Mouse (Mus musculus): ENCODE data around the gene Cdk6. TPM values are rescaled to one million over a fixed set of nuclear protein-coding genes. Genes with fewer than 3 reads are reported as not detected.
A peak's percentile ranks its signal among the peaks of the same experiment; 100 is the strongest.

Cdk6 gene
- total and polyA plus RNA-seq, 3 experiments: 79.0 to 318 (median 197) TPM

DNA sequence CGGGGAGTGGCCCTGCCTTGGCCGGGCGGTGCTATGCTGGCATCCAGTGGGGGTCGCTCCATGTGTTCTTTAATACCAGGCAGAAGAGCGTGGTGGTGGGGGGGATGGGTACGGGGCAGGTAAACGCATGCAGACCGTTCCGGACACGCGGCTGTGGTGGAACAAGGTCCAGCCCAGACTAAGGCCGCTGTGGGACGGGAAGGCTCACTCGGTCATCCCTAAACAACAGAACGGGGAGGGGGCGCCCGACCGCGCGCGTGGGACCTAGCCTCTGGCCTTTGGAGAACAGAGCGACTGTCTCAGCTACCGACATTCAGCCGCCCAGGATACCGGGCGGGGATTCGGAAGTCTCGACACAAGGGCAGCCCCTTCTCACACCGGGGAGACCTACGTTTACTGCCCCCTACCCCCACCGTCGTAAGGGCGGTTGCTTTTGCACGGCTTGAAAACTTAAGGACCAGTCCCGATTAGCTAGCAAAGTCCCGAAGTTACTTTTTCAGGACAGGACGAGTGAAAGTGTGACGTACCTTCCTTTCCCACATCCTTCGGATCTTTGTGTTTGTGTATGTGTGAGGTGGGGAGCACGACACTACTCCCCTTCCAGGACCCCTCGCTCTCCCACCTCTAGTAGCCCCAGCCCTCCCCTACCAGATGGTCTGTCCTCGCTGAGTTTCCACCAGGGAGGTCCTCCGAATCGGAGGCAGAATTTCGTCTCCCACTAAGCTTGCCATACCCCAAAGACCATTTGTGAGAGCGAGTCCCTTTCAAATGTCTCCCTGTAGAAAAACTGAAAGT lies 1.7 kb downstream of the Cdk6 start (continued):
- TF ChIP-seq BHLHE40 (IDR thresholded peaks at IDR 0.05; ENCODE audit: borderline replicate concordance, low read depth, low read length) (no peak), MEF2A (IDR thresholded peaks at IDR 0.05; ENCODE audit: extremely low read depth, insufficient replicate concordance, low read depth, low read length, poor library complexity, severe bottlenecking) (no peak), ZC3H11A (IDR thresholded peaks at IDR 0.05; ENCODE audit: low read depth, low read length) (no peak), POLR2AphosphoS5 (IDR thresholded peaks at IDR 0.05; ENCODE audit: borderline replicate concordance, low read depth, low read length) (no peak), E2F4 (IDR thresholded peaks at IDR 0.05; ENCODE audit: borderline replicate concordance, low read depth, low read length) (no peak), NRF1 (IDR thresholded peaks at IDR 0.05; ENCODE audit: insufficient read depth, low read depth, low read length, poor library complexity, severe bottlenecking) (no peak), ZMIZ1 (IDR thresholded peaks at IDR 0.05; ENCODE audit: low read depth, low read length) (no peak; the same call in 1 of the 2 replicates), GABPA (IDR thresholded peaks at IDR 0.05; ENCODE audit: low read depth, low read length) (no peak), MAZ (IDR thresholded peaks at IDR 0.05; ENCODE audit: low read depth, low read length) (peak; percentile 2; the same call in 1 of the 2 replicates), MAFK (IDR thresholded peaks at IDR 0.05; ENCODE audit: borderline replicate concordance, low read depth, low read length) (no peak), ETS1 (IDR thresholded peaks at IDR 0.05; ENCODE audit: low read depth, low read length) (no peak), EP300 (IDR thresholded peaks at IDR 0.05; ENCODE audit: low read depth in 1 of 2, low read length in 2 of 2) (0 out of 4 replicates have a peak, but pooled peaks of 1 of the 2 experiments have one; percentile 3), JUND (IDR thresholded peaks at IDR 0.05; ENCODE audit: low read depth, low read length) (no peak), USF1 (IDR thresholded peaks at IDR 0.05; ENCODE audit: low read depth, low read length) (no peak), UBTF (IDR thresholded peaks at IDR 0.05; ENCODE audit: borderline replicate concordance, insufficient read depth, low read depth, low read length) (no peak), SMC3 (IDR thresholded peaks at IDR 0.05; ENCODE audit: low read depth, low read length) (peak; percentile 3; the same call in 1 of the 2 replicates), GATA1 (IDR thresholded peaks at IDR 0.05; ENCODE audit: low read depth, low read length) (no peak)

DNA sequence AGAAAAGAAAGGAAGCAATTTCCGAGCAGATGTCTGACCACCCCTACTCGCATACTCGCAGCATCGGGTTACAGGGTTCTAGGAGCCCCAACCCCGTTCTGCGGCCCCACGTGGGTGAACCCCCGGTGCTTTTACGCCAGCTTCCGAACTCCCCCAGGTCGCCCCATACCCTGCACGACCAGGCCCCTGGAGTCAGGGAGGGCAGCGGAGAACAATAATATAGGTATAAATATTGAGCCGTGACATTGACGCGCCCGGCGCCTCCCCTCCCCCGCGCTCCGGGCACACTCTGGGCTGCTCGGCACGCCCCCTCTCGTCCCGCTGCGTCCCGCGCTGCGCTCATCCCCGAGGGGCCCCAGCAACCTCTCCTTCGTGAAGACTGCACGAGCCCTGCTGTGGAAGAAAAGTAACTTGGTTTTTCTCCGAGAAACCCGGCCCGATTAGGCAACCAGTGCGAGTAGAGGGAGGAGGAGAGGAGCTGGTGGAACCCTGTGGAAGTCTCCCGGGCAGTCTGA lies 2.3 kb downstream of the Cdk6 start:
- Histone ChIP-seq H3K27me3 (ENCODE audit: control insufficient read depth in 1 of 2, insufficient read depth in 2 of 2, low read length in 2 of 2) (no peaks in the 10 kb centered on the region), H3K79me2 (ENCODE audit: control insufficient read depth, insufficient read depth, low read length, poor library complexity) (peaks cover 77% of the 10 kb centered on the region), H3K27ac (ENCODE audit: control insufficient read depth, low read depth, low read length) (peak overlapping the region; percentile 95), H3K9me3 (replicated peaks; ENCODE audit: insufficient read depth, low read length) (no peaks in the 10 kb centered on the region), H3K4me1 (ENCODE audit: control insufficient read depth in 1 of 2, insufficient read depth in 2 of 2, low read length in 2 of 2) (peaks cover 4% of the 10 kb centered on the region in 2 experiments; a peak in 3 of 4 replicates), H3K4me3 (ENCODE audit: control insufficient read depth in 1 of 2, insufficient read depth in 1 of 2, low read depth in 2 of 2, low read length in 2 of 2) (peak overlapping the region; percentile 74 to 98), H3K36me3 (ENCODE audit: control insufficient read depth in 1 of 2, insufficient read depth in 2 of 2, low read length in 2 of 2) (peaks cover 18 to 30% of the 10 kb centered on the region in 2 experiments), H3K9ac (ENCODE audit: control insufficient read depth, low read depth, low read length, poor library complexity, severe bottlenecking) (peak overlapping the region; percentile 98)
- peak; percentile 73 for DNase-seq (ENCODE audit: low read depth, low spot score)
- TF ChIP-seq SMC3 (IDR thresholded peaks at IDR 0.05; ENCODE audit: low read depth, low read length) (no peak), EP300 (IDR thresholded peaks at IDR 0.05; ENCODE audit: low read depth in 1 of 2, low read length in 2 of 2) (0 out of 4 replicates have a peak, but pooled peaks of 1 of the 2 experiments have one; percentile 20), POLR2A (IDR thresholded peaks at IDR 0.05; ENCODE audit: control insufficient read depth in 1 of 2, insufficient read depth in 1 of 2, low read depth in 1 of 2, low read length in 2 of 2, poor library complexity in 1 of 2) (0 out of 4 replicates have a peak, but pooled peaks of 1 of the 2 experiments have one; percentile 7), MXI1 (IDR thresholded peaks at IDR 0.05; ENCODE audit: low read depth, low read length) (peak; percentile 74; the same call in 1 of the 2 replicates), MAFK (IDR thresholded peaks at IDR 0.05; ENCODE audit: borderline replicate concordance, low read depth, low read length) (no peak), CHD2 (IDR thresholded peaks at IDR 0.05; ENCODE audit: low read length) (no peak), SIN3A (IDR thresholded peaks at IDR 0.05; ENCODE audit: low read length) (peak; percentile 25; the same call in 1 of the 2 replicates), MYC (IDR thresholded peaks at IDR 0.05; ENCODE audit: low read depth, low read length) (no peak), CTCF (IDR thresholded peaks at IDR 0.05 in 2 of 3, conservative IDR thresholded peaks at IDR 0.05 in 1 of 3; ENCODE audit: control insufficient read depth in 1 of 3, insufficient read depth in 1 of 3, low read depth in 2 of 3, low read length in 3 of 3, poor library complexity in 1 of 3, severe bottlenecking in 1 of 3) (peak in 1 of 3 experiments; percentile 20; a peak in 1 of 6 replicates), RCOR1 (IDR thresholded peaks at IDR 0.05; ENCODE audit: low read depth, low read length) (no peak), RAD21 (IDR thresholded peaks at IDR 0.05; ENCODE audit: low read depth, low read length) (no peak), JUND (IDR thresholded peaks at IDR 0.05; ENCODE audit: low read depth, low read length) (no peak), BHLHE40 (IDR thresholded peaks at IDR 0.05; ENCODE audit: borderline replicate concordance, low read depth, low read length) (0 out of 2 replicates have a peak, but pooled peaks have one; percentile 13), NELFE (IDR thresholded peaks at IDR 0.05; ENCODE audit: low read depth, low read length) (peak; percentile 20), TBP (IDR thresholded peaks at IDR 0.05; ENCODE audit: low read depth, low read length) (no peak), TCF12 (IDR thresholded peaks at IDR 0.05; ENCODE audit: low read depth, low read length) (0 out of 2 replicates have a peak, but pooled peaks have one; percentile 19), ETS1 (IDR thresholded peaks at IDR 0.05; ENCODE audit: low read depth, low read length) (no peak), GATA1 (IDR thresholded peaks at IDR 0.05; ENCODE audit: low read depth, low read length) (no peak), KAT2A (conservative IDR thresholded peaks at IDR 0.05; ENCODE audit: low read depth, low read length) (no peak), NRF1 (IDR thresholded peaks at IDR 0.05; ENCODE audit: insufficient read depth, low read depth, low read length, poor library complexity, severe bottlenecking) (no peak), USF2 (IDR thresholded peaks at IDR 0.05; ENCODE audit: borderline replicate concordance in 1 of 2, insufficient read depth in 1 of 2, low read depth in 1 of 2, low read length in 2 of 2) (no peak)
